Mouse (Mus musculus) forebrain, embryonic 13.5 days (tissue): Measurements from ENCODE around the gene Zfp689. TPM values are rescaled to one million over a fixed set of nuclear protein-coding genes. Genes with fewer than 3 reads are reported as not detected.
A peak's percentile ranks its signal among the peaks of the same experiment; 100 is the strongest.

ENCODE experiments used
- ATAC-seq: fragments of 200-750 bp; cut with Nextera tagmentation; 2 replicates; pipeline ENCODE4 v1.8.0; 2017
- H3K27ac ChIP-seq: fragments of 300-500 bp; sonication (generic); 2 replicates; pipeline ENCODE4 v1.5.1; 2015; ENCODE audit warnings: inconsistent platforms, mild to moderate bottlenecking, moderate library complexity
- H3K27me3 ChIP-seq: fragments of 300-500 bp; sonication (generic); 2 replicates; pipeline ENCODE4 v1.6.1; 2015; ENCODE audit warnings: mild to moderate bottlenecking, inconsistent platforms
- H3K36me3 ChIP-seq: fragments of 300-500 bp; sonication (generic); 2 replicates; pipeline ENCODE4 v1.6.1; 2015; ENCODE audit warnings: mild to moderate bottlenecking, inconsistent platforms; ENCODE audit not compliant: poor library complexity, severe bottlenecking
- H3K4me1 ChIP-seq: fragments of 300-500 bp; sonication (generic); 2 replicates; pipeline ENCODE4 v1.6.1; 2015; ENCODE audit warnings: inconsistent platforms
- H3K4me2 ChIP-seq: fragments of 300-500 bp; sonication (generic); 2 replicates; pipeline ENCODE4 v1.6.1; 2015; ENCODE audit warnings: inconsistent platforms, mild to moderate bottlenecking, moderate library complexity
- H3K4me3 ChIP-seq: fragments of 300-500 bp; sonication (generic); 2 replicates; pipeline ENCODE4 v1.5.1; 2015; ENCODE audit warnings: mild to moderate bottlenecking, inconsistent platforms
- H3K9ac ChIP-seq: fragments of 300-500 bp; sonication (generic); 2 replicates; pipeline ENCODE4 v1.6.1; 2015; ENCODE audit warnings: mild to moderate bottlenecking, inconsistent platforms
- H3K9me3 ChIP-seq: fragments of 300-500 bp; sonication (generic); replicated peaks from 2 replicates; pipeline ENCODE4 v1.6.1; 2016; ENCODE audit warnings: inconsistent platforms
- WGBS: fragments of 180-500 bp; shearing (Covaris S2); methylation state at CpG from one replicate; pipeline ENCODE4 v1.1.7; 2015; 5-methylcytosine and 5-hydroxymethylcytosine counted together
- polyA plus RNA-seq: library from polyadenylated mRNA; unstranded; fragments of >200 nt; fragmentation: Nextera tagmentation; extraction: Ambion mirVana; gene quantifications from 2 replicates; pipeline ENCODE4 v1.2.1, GENCODE M21; 2015

Gene Zfp689
- polyA plus RNA-seq, 1 experiment from 2014 or later, result 16.6 TPM

DNA sequence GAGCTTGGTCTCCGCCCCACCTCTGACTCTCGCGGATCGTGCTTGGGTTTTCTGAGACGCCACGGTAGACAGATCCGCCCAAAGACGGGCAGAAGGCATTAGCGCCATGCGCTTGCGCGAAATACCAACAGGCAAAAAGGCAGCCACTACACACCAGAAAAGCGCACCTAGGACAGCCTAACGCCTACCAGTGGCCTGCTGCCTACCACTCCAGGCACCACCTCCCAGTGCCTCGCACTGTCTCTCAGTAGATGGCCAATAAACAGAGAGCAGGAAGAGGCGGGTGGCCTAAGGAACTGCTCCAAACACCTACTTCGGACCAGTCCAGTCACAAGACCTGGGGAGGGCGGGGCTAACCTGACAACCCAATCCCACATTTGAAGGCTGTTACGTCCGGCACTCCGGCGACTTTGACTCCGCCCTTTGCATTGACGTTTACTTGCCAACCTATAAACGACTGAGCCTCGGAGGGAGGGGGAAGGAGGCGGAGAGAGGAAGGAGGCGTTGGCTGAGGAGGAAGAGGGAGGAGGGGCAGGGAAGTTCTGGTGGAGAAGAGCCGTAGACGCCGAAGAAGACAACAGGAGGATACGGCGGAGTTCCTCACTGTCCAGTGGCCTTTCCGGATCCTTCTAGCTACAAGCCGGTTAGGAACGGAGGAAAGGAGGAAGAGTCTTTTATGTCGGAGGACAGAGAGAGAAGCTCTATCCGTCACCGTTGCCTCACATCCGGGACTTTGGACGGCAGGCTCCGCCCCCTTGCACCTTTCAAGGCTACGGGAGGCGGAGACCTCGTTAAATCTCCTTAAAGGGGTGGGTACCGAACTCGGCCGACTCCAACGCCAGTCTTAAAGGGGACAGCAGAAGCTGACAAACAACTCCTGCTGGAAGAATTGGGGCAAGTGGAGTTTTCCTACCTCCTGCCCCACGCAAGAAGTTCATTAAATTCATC lies 29.0 kb upstream of the Zfp689 start:
- WGBS, result under 1% methylated on average over 50 of the region's 50 CpGs
- peak; percentile 93 for ATAC-seq
- Histone ChIP-seq H3K4me3 (peak overlapping the region; percentile 99), H3K27me3 (no peaks in the 10 kb centered on the region), H3K27ac (peak overlapping the region; percentile 93), H3K4me1 (peaks cover 32% of the 10 kb centered on the region), H3K4me2 (peak overlapping the region; percentile 100), H3K9ac (peak overlapping the region; percentile 97), H3K36me3 (peaks cover 58% of the 10 kb centered on the region), H3K9me3 (no peaks in the 10 kb centered on the region)

DNA sequence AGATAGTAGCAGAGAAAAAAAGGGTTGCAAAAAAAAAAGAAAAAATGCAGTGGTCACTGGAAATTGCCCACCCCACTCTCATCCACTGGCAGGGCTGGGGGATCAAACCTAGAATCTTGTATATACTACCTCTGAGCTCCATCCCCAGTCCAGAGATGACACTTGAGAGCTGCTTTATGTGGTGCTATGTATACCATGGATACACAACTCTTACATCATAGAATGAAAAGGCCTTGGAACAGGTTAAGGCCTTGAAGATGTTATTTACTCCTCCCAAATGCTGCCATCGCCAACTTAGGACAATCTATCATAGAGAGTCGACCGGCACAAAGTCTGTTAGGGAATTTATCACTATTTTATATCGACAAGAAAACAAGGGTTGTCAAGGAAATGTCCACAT lies 27.9 kb upstream of the Zfp689 start:
- Histone ChIP-seq H3K27me3 (no peaks in the 10 kb centered on the region), H3K9me3 (no peaks in the 10 kb centered on the region), H3K27ac (peak overlapping the region; percentile 93; the same call in 1 of the 2 replicates), H3K36me3 (peaks cover 50% of the 10 kb centered on the region), H3K4me1 (peaks cover 42% of the 10 kb centered on the region), H3K4me3 (peak overlapping the region; percentile 99; the same call in 1 of the 2 replicates), H3K4me2 (peak overlapping the region; percentile 100), H3K9ac (peak overlapping the region; percentile 53; the same call in 1 of the 2 replicates)
- ATAC-seq, result no peak
- 85% methylated on average over 4 of the region's 4 CpGs for WGBS

DNA sequence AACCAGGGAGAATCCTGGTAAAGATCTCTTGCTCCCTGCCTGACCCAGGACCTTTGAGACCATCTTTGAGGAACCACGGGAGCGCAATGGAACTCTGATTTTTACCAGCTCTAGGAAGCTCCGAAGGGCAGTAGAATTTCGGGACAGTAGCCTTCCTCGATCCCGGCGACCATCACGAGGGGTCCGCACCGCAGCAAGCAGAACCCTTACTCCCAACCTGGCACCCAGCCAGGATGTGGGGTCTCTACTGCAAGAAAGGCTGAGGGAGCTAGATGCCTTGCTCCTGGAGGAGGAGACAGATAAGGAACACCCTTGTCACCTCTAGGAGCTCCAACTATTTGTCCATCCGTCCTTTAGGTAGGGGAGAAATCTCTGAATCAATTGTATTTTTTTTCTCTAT lies 27.4 kb upstream of the Zfp689 start:
- ATAC-seq, result no peak
- Histone ChIP-seq H3K27ac (no peak overlapping the region), H3K9me3 (no peaks in the 10 kb centered on the region), H3K4me2 (no peak overlapping the region), H3K9ac (no peak overlapping the region), H3K4me1 (peaks cover 42% of the 10 kb centered on the region), H3K27me3 (no peaks in the 10 kb centered on the region), H3K4me3 (no peak overlapping the region), H3K36me3 (peaks cover 45% of the 10 kb centered on the region)
- WGBS, result 95% methylated on average over 11 of the region's 11 CpGs

- Histone ChIP-seq H3K4me3 (no peak overlapping the region), H3K36me3 (peaks cover 36% of the 10 kb centered on the region), H3K4me1 (peaks cover 34% of the 10 kb centered on the region), H3K9ac (peak overlapping the region; percentile 34; the same call in 1 of the 2 replicates), H3K27ac (no peak overlapping the region), H3K27me3 (no peaks in the 10 kb centered on the region), H3K4me2 (no peak overlapping the region; the same call in 1 of the 2 replicates), H3K9me3 (no peaks in the 10 kb centered on the region)
- 91% methylated on average over 11 of the region's 11 CpGs for WGBS
- ATAC-seq, result no peak
Observed at GRCm38 (mm10) chr7:127475186-127475740, 26.3 kb upstream of the Zfp689 start.

DNA sequence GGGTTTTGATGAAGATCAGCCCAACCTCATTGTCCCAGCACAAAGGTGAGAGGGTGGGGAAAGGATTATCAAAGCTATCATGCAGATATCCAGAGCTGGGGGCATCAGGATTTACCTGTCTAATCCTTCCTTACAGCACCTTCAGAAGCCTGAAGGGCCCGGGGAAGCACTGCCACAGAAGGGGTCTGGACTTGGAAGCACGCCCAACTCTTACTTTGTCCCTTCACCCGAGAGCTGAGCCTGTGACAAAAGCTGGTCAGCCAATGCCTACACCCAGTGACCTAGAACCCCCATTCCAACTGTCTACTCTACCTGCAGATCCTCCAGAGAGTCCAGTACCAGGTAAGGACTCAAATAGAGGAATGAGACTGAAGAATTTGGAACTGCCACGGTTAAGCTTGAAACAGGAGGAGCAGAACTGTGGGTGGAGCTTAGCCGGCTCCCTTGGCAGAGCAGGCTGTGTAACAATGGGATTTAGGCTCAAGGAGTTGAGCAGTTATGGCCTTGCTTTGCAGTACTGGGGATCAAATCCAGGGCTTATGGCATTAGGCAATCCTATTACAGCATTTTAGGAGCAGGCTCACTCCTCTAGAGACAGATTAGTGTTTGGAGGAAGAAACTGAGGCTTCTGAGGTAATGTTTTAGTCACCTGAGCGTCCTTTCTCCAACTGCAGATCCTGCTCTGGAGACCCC lies 25.6 kb upstream of the Zfp689 start:
- no peak overlapping the region for H3K9ac ChIP-seq
- ATAC-seq, result no peak

GRCm38 (mm10) chr7:127473705-127474104 lies 24.7 kb upstream of the Zfp689 start:
- no peak overlapping the region for H3K27ac ChIP-seq
- 81% methylated on average over 5 of the region's 5 CpGs for WGBS

More for the DNA sequence above, 25.6 kb upstream of the Zfp689 start:
- 76% methylated on average over 6 of the region's 6 CpGs for WGBS
- H3K27me3 ChIP-seq, result no peaks in the 10 kb centered on the region
- no peak overlapping the region for H3K4me2 ChIP-seq
- no peaks in the 10 kb centered on the region for H3K9me3 ChIP-seq
- H3K4me1 ChIP-seq, result peaks cover 33% of the 10 kb centered on the region
- H3K36me3 ChIP-seq, result peaks cover 36% of the 10 kb centered on the region
- H3K4me3 ChIP-seq, result no peak overlapping the region
- H3K27ac ChIP-seq, result no peak overlapping the region

DNA sequence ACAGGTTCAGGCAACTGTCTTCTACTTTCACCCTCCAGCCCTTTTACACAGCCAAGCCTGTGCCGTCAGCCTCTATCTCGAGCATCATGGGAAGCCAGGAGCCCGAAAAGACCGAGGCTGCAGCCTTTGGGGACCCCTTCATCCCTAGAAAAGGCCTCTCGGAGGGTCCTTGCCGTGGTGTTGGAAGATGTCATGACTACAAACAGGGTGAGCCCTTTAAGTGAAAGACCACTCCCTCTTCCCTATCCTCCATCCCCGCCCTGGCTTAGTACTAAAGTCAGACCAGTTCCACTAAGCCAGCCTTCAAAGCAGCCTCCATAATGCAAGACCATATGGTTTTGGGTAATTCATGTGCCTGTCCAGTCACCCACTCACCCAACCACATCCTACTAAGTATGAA lies 23.1 kb upstream of the Zfp689 start:
- Histone ChIP-seq H3K9ac (peak overlapping the region; percentile 96), H3K4me1 (peaks cover 30% of the 10 kb centered on the region), H3K9me3 (no peaks in the 10 kb centered on the region), H3K36me3 (peaks cover 53% of the 10 kb centered on the region), H3K4me2 (peak overlapping the region; percentile 95), H3K4me3 (peak overlapping the region; percentile 94), H3K27ac (peak overlapping the region; percentile 99), H3K27me3 (no peaks in the 10 kb centered on the region)
- no peak for ATAC-seq
- 2% methylated on average over 7 of the region's 7 CpGs for WGBS

More at GRCm38 (mm10) chr7:127473705-127474104, 24.7 kb upstream of the Zfp689 start:
- Histone ChIP-seq H3K27me3 (no peaks in the 10 kb centered on the region), H3K9me3 (no peaks in the 10 kb centered on the region), H3K4me2 (no peak overlapping the region), H3K9ac (no peak overlapping the region), H3K36me3 (peaks cover 39% of the 10 kb centered on the region), H3K4me3 (no peak overlapping the region), H3K4me1 (peaks cover 36% of the 10 kb centered on the region)
- ATAC-seq, result no peak

- H3K27ac ChIP-seq, result peak overlapping the region; percentile 99
- H3K27me3 ChIP-seq, result no peaks in the 10 kb centered on the region
- no peaks in the 10 kb centered on the region for H3K9me3 ChIP-seq
- peaks cover 25% of the 10 kb centered on the region for H3K4me1 ChIP-seq
- peak overlapping the region; percentile 96 for H3K9ac ChIP-seq
- ATAC-seq, result peak; percentile 1; the same call in 1 of the 2 replicates
- H3K36me3 ChIP-seq, result peaks cover 56% of the 10 kb centered on the region
- peak overlapping the region; percentile 94 for H3K4me3 ChIP-seq
- 0% methylated on average over 20 of the region's 25 CpGs for WGBS
- peak overlapping the region; percentile 95 for H3K4me2 ChIP-seq
Observed at GRCm38 (mm10) chr7:127471646-127472010, 22.7 kb upstream of the Zfp689 start.

DNA sequence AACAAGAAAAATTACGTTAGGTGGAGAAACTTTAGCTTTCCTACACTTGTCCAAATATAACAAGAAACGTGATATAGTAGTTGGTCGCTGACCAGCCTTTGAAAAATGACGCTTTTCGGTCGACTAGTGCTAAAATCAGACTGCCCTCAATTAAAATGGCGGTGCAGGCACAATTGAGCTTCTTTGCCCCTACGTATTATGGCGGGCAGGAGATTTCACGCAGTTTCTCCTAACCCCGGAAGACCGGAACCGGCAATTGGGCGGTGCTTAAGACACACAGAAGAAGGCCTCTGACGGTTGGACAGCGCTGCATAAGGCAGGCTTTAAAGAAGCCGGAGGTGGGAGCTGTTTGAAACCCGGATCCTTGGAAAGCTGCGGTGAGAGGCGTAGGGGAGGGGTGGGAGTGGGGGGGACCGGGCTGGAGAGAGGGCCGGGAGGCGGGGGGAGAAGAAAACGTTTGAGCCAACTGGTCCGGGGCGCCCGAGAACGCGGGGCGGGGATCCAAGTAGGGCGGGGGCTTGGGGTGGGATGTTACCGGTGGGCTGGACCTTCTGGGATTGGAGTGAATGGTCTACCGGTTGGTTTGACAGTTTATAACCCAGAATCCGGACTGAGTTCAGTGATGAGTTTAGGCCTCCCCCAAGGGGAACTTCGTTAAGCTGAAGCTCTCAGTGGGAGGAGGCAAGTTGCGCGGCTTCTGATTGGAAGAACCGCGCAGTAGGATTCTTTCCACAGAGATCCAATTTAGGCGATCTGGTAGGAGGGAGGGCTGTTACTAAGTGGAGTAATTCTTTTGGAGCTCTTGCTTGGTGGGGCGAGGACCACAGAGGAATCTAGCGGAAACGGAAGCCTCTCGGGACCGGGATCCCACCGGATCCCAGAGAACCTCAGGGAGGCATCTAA lies 22.0 kb upstream of the Zfp689 start:
- ATAC-seq, result peak; percentile 95
- peak overlapping the region; percentile 95 for H3K4me2 ChIP-seq

GRCm38 (mm10) chr7:127470011-127470715 lies 21.2 kb upstream of the Zfp689 start:
- Histone ChIP-seq H3K27me3 (no peaks in the 10 kb centered on the region), H3K4me2 (peak overlapping the region; percentile 95), H3K4me3 (peak overlapping the region; percentile 94), H3K36me3 (peaks cover 56% of the 10 kb centered on the region), H3K4me1 (peaks cover 22% of the 10 kb centered on the region), H3K9me3 (no peaks in the 10 kb centered on the region), H3K9ac (peak overlapping the region; percentile 96), H3K27ac (peak overlapping the region; percentile 99)
- no peak for ATAC-seq
- WGBS, result 8% methylated on average over 10 of the region's 10 CpGs

More for the DNA sequence above, 22.0 kb upstream of the Zfp689 start:
- Histone ChIP-seq H3K9ac (peak overlapping the region; percentile 96), H3K4me3 (peak overlapping the region; percentile 94), H3K27ac (peak overlapping the region; percentile 99), H3K27me3 (no peaks in the 10 kb centered on the region), H3K4me1 (peaks cover 22% of the 10 kb centered on the region), H3K9me3 (no peaks in the 10 kb centered on the region), H3K36me3 (peaks cover 56% of the 10 kb centered on the region)
- under 1% methylated on average over 46 of the region's 46 CpGs for WGBS
